Mouse (Mus musculus) liver, embryonic 15.5 days (tissue): ENCODE results near the gene Pla1a. TPM values are rescaled to one million over a fixed set of nuclear protein-coding genes. Genes with fewer than 3 reads are reported as not detected.

ENCODE experiments used
- polyA plus RNA-seq: library from polyadenylated mRNA; unstranded; fragments of >200 nt; fragmentation: Nextera tagmentation; extraction: Ambion mirVana; gene quantifications from 2 replicates; pipeline ENCODE4 v1.2.1, GENCODE M21; 2015

Gene Pla1a
- polyA plus RNA-seq, 1 experiment from 2014 or later: 27.2 TPM

Other genes starting within 250 kb of the Pla1a start
- 4.8 and 5.3 TPM in 2 replicates for gene Nr1i2, start 138.3 kb downstream of the Pla1a start, polyA plus RNA-seq
- 0.03 and 0.05 TPM in 2 replicates for gene Maats1, start 91.0 kb downstream of the Pla1a start, polyA plus RNA-seq
- gene Cox17, start 86.2 kb downstream of the Pla1a start, polyA plus RNA-seq: 202 and 255 TPM in 2 replicates
- not detected in 2 replicates for gene Gm21987, start 86.1 kb downstream of the Pla1a start, polyA plus RNA-seq
- 22.8 and 23.6 TPM in 2 replicates for gene Popdc2, start 70.9 kb downstream of the Pla1a start, polyA plus RNA-seq
- 29.4 and 32.4 TPM in 2 replicates for gene Adprh, start 19.6 kb upstream of the Pla1a start, polyA plus RNA-seq
- gene Cd80, start 22.4 kb upstream of the Pla1a start, polyA plus RNA-seq: 0.21 and 0.28 TPM in 2 replicates
- 10.2 and 12.4 TPM in 2 replicates for gene Timmdc1, start 89.5 kb upstream of the Pla1a start, polyA plus RNA-seq
- 7.1 and 7.6 TPM in 2 replicates for gene Poglut1, start 117.1 kb upstream of the Pla1a start, polyA plus RNA-seq
- 31.4 and 38.1 TPM in 2 replicates for gene Tmem39a, start 125.6 kb upstream of the Pla1a start, polyA plus RNA-seq